Mouse (Mus musculus): Measurements from ENCODE around the gene Hexa. TPM values are rescaled to one million over a fixed set of nuclear protein-coding genes. Genes with fewer than 3 reads are reported as not detected.

Hexa gene
- total RNA-seq, 2 experiments from 2014 or later: 49.3 to 53.1 TPM

- Histone ChIP-seq H3K4me3 (no peak overlapping the region), H3K27ac (no peak overlapping the region)
- intact Hi-C loops (cut with DNase I): no loop called here
- no peak for DNase-seq (ENCODE audit: extremely low spot score in 1 of 2, low spot score in 2 of 2)
- TF ChIP-seq CTCF (IDR thresholded peaks at IDR 0.05): peak; percentile 8
Observed at GRCm38 (mm10) chr9:59605967-59606366, 66.6 kb downstream of the Hexa start.

- intact Hi-C loops (cut with DNase I): no loop called here
- DNase-seq (ENCODE audit: extremely low spot score in 1 of 2, low spot score in 2 of 2): no peak
Observed at GRCm38 (mm10) chr9:59610950-59611349, 71.6 kb downstream of the Hexa start.

More at GRCm38 (mm10) chr9:59610950-59611349, 71.6 kb downstream of the Hexa start:
- no peak overlapping the region for H3K27ac ChIP-seq
- no peak overlapping the region for H3K4me3 ChIP-seq
- TF ChIP-seq CTCF (IDR thresholded peaks at IDR 0.05): no peak

Other genes with a start within 250 kb of the Hexa start
- gene Adpgk, start 248.0 kb upstream of the Hexa start, total RNA-seq (2021): 10 to 100 TPM; 16.2 to 16.3 TPM
- gene Bbs4, start 186.0 kb upstream of the Hexa start, total RNA-seq (2021): 10 to 100 TPM; 41.7 to 44.5 TPM
- gene Arih1, start 52.9 kb upstream of the Hexa start, total RNA-seq (2021): 100 to 1,000 TPM; 118 to 130 TPM
- gene Tmem202, start 307 bp downstream of the Hexa start, total RNA-seq (2021): 1 to 10 TPM; 3.7 to 4.1 TPM
- gene Celf6, start 38.4 kb downstream of the Hexa start, total RNA-seq (2021): 10 to 100 TPM; 28.8 to 30.6 TPM
- gene Parp6, start 77.7 kb downstream of the Hexa start, total RNA-seq (2021): 100 to 1,000 TPM; 144 to 156 TPM
- 1,000 to 10,000 TPM; 1,277 to 1,324 TPM for gene Pkm, start 116.8 kb downstream of the Hexa start, total RNA-seq (2021)
- 10 to 100 TPM in 1 of 2 experiments, 1 to 10 TPM in 1; 8.6 to 10.7 TPM for gene Gramd2, start 140.6 kb downstream of the Hexa start, total RNA-seq (2021)
- gene Senp8, start 211.2 kb downstream of the Hexa start, total RNA-seq (2021): 1 to 10 TPM; 8.4 to 8.5 TPM
- 10 to 100 TPM; 82.8 to 86.2 TPM for gene Myo9a, start 211.4 kb downstream of the Hexa start, total RNA-seq (2021)